Mouse (Mus musculus) heart, postnatal 0 days (tissue): Measurements from ENCODE around the gene Nrxn1.

ENCODE experiments used
- CTCF ChIP-seq: IDR thresholded peaks from 2 replicates; pipeline ENCODE4 v1.5.1; 2016; ENCODE audit warnings: antibody characterized with exemption, control low read depth, low read depth
- EP300 ChIP-seq: IDR thresholded peaks from 2 replicates; pipeline ENCODE4 v1.6.1; 2016; ENCODE audit warnings: antibody characterized with exemption, low read depth

- TF ChIP-seq CTCF (no peak), EP300 (no peak)
Measured at GRCm38 (mm10) chr17:91093081-91093875, 407 bp upstream of the Nrxn1 start.
